ENCODE assay signal across 24 mouse cellular contexts in genomic region chr1:136329426-136329825, GRCm38 (mm10). TPM values are rescaled to one million over a fixed set of nuclear protein-coding genes. Genes with fewer than 3 reads are reported as not detected.
DNase-seq lines count a peak whose midpoint lies in the region; ATAC-seq and TF ChIP-seq lines count a peak whose summit lies in the region.
"Had no signal": no experiment of that assay in that cellular context is flagged by ENCODE, and none has a peak within 500 bp of the region (broad histone marks: within the 10 kb centered on the region; RNA-seq: fewer than 3 reads in every experiment).

No protein-coding gene starts in this region.

- 91% methylated on average over 4 of the region's 4 CpGs for WGBS in embryonic facial prominence, embryonic 11.5 days
- 87% methylated on average over 4 of the region's 4 CpGs for WGBS in embryonic facial prominence, embryonic 10.5 days
- 75% methylated on average over 4 of the region's 4 CpGs for WGBS in lung, adult 2 months

- H3K79me2 ChIP-seq in myocyte (ENCODE audit: control insufficient read depth, insufficient read depth), result peaks cover 83% of the 10 kb centered on the region

- H3K9me3 ChIP-seq in embryonic facial prominence, embryonic 11.5 days (replicated peaks; ENCODE audit: control insufficient read depth, low read length), result no peaks in the 10 kb centered on the region
- H3K9me3 ChIP-seq in embryonic facial prominence, embryonic 10.5 days, result no peaks in the 10 kb centered on the region
- H3K9me3 ChIP-seq: embryonic facial prominence, embryonic 12.5 days; embryonic facial prominence, embryonic 15.5 days; forebrain, embryonic 12.5 days; forebrain, embryonic 15.5 days; heart, embryonic 12.5 days; heart, embryonic 15.5 days; hindbrain, embryonic 10.5 days; hindbrain, embryonic 13.5 days had no signal

- no peak overlapping the region for H3K9ac ChIP-seq in embryonic facial prominence, embryonic 11.5 days (replicated peaks; ENCODE audit: low read length)
- H3K9ac ChIP-seq: embryonic facial prominence, embryonic 12.5 days; embryonic facial prominence, embryonic 15.5 days; forebrain, embryonic 12.5 days; forebrain, embryonic 15.5 days; heart, embryonic 12.5 days; heart, embryonic 15.5 days; hindbrain, embryonic 13.5 days had no signal

- no peak overlapping the region for H3ac ChIP-seq in myocyte (ENCODE audit: control insufficient read depth, insufficient read length)

- no peak for TF ChIP-seq CTCF in lung, adult 2 months (IDR thresholded peaks at IDR 0.05; ENCODE audit: insufficient read depth, low read length)

- 0 out of 2 replicates have a peak, but pooled peaks have one; percentile 44 for ATAC-seq in embryonic facial prominence, embryonic 11.5 days (replicated peaks; ENCODE audit: insufficient number of reproducible peaks, low FRiP score, low TSS enrichment, low read depth)
- ATAC-seq: forebrain, embryonic 15.5 days; intestine, postnatal 0 days had no signal

- no peak overlapping the region for H3K27ac ChIP-seq in embryonic facial prominence, embryonic 11.5 days (replicated peaks; ENCODE audit: low read depth, low read length)
- no peak overlapping the region for H3K27ac ChIP-seq in embryonic facial prominence, embryonic 10.5 days (replicated peaks)
- H3K27ac ChIP-seq: embryonic facial prominence, embryonic 12.5 days; embryonic facial prominence, embryonic 15.5 days; forebrain, embryonic 12.5 days; forebrain, embryonic 15.5 days; heart, embryonic 15.5 days; hindbrain, embryonic 10.5 days; hindbrain, embryonic 13.5 days had no signal

- H3K4me2 ChIP-seq in embryonic facial prominence, embryonic 11.5 days (ENCODE audit: low read depth, low read length), result no peak overlapping the region
- no peak overlapping the region for H3K4me2 ChIP-seq in myocyte (ENCODE audit: low read depth)
- H3K4me2 ChIP-seq: embryonic facial prominence, embryonic 12.5 days; embryonic facial prominence, embryonic 15.5 days; forebrain, embryonic 12.5 days; forebrain, embryonic 15.5 days; heart, embryonic 12.5 days; heart, embryonic 15.5 days; hindbrain, embryonic 13.5 days had no signal

- H3K4me3 ChIP-seq in embryonic facial prominence, embryonic 11.5 days (ENCODE audit: low read depth, low read length), result no peak overlapping the region
- no peak overlapping the region for H3K4me3 ChIP-seq in embryonic facial prominence, embryonic 10.5 days
- H3K4me3 ChIP-seq in myocyte, result no peak overlapping the region
- no peak overlapping the region for H3K4me3 ChIP-seq in lung, adult 2 months (replicated peaks; ENCODE audit: extremely low read depth, low read depth, low read length)
- H3K4me3 ChIP-seq: embryonic facial prominence, embryonic 12.5 days; embryonic facial prominence, embryonic 15.5 days; erythroblast, embryonic 14.5 days; forebrain, embryonic 12.5 days; forebrain, embryonic 15.5 days; heart, embryonic 12.5 days; heart, embryonic 15.5 days; hindbrain, embryonic 10.5 days; hindbrain, embryonic 13.5 days had no signal

- peak; percentile 34 to 57 for DNase-seq in cerebellum, adult 18-20 months
- no peak for DNase-seq in cerebellum, postnatal 14 days
- no peak for DNase-seq in embryonic facial prominence, embryonic 11.5 days (ENCODE audit: low spot score)
- DNase-seq in embryonic facial prominence, embryonic 10.5 days (ENCODE audit: low spot score), result no peak
- DNase-seq in lung, adult 2 months, result no peak
- DNase-seq: adrenal gland, postnatal 10 days; cerebellum, adult 11 months; cerebellum, adult 8-10 months; gastrocnemius, postnatal 25 days; heart, adult 18-20 months; heart, postnatal 10 days; heart, postnatal 36 days; kidney, adult 2 months had no signal

- no peaks in the 10 kb centered on the region for H3K36me3 ChIP-seq in embryonic facial prominence, embryonic 11.5 days (replicated peaks; ENCODE audit: control insufficient read depth, insufficient read depth, low read depth, low read length)
- peaks cover 45% of the 10 kb centered on the region for H3K36me3 ChIP-seq in embryonic facial prominence, embryonic 10.5 days (replicated peaks)
- peaks cover 4% of the 10 kb centered on the region for H3K36me3 ChIP-seq in myocyte (ENCODE audit: control insufficient read depth, insufficient read depth)
- H3K36me3 ChIP-seq: heart, embryonic 15.5 days had no signal

- no peak for TF ChIP-seq POLR2A in myocyte (IDR thresholded peaks at IDR 0.05; ENCODE audit: insufficient read length, low read depth)
- no peak for TF ChIP-seq POLR2A in lung, adult 2 months (IDR thresholded peaks at IDR 0.05; ENCODE audit: borderline replicate concordance, extremely low read depth, low read depth, low read length)

- H3K27me3 ChIP-seq in embryonic facial prominence, embryonic 11.5 days (ENCODE audit: control insufficient read depth, insufficient read depth, low read length), result no peaks in the 10 kb centered on the region
- H3K27me3 ChIP-seq in embryonic facial prominence, embryonic 10.5 days (replicated peaks; ENCODE audit: low read depth, poor library complexity, severe bottlenecking), result no peaks in the 10 kb centered on the region
- H3K27me3 ChIP-seq in myocyte (ENCODE audit: control insufficient read depth, insufficient read depth, insufficient read length), result no peaks in the 10 kb centered on the region
- H3K27me3 ChIP-seq: embryonic facial prominence, embryonic 12.5 days; embryonic facial prominence, embryonic 15.5 days; forebrain, embryonic 12.5 days; forebrain, embryonic 15.5 days; heart, embryonic 12.5 days; heart, embryonic 15.5 days; hindbrain, embryonic 13.5 days had no signal

- no peaks in the 10 kb centered on the region for H3K4me1 ChIP-seq in embryonic facial prominence, embryonic 11.5 days (ENCODE audit: control insufficient read depth, insufficient read depth, low read length)
- H3K4me1 ChIP-seq in embryonic facial prominence, embryonic 10.5 days, result peaks cover 14% of the 10 kb centered on the region
- H3K4me1 ChIP-seq in lung, adult 2 months (ENCODE audit: control insufficient read depth, insufficient read depth, low read length), result peaks cover 10% of the 10 kb centered on the region

TF ChIP-seq in myocyte, 11 proteins besides CTCF, POLR2A, EP300 and RAD21:
- TF ChIP-seq REST (IDR thresholded peaks at IDR 0.05; ENCODE audit: insufficient read depth, insufficient read length) (no peak), USF1 (IDR thresholded peaks at IDR 0.05; ENCODE audit: low read depth) (no peak), MYOG (IDR thresholded peaks at IDR 0.05; ENCODE audit: control insufficient read depth in 1 of 3, insufficient read depth in 1 of 3, insufficient read length in 2 of 3, low read depth in 2 of 3) (peak in 2 of 3 experiments; percentile 33 to 60), MYOD1 (IDR thresholded peaks at IDR 0.05; ENCODE audit: control insufficient read depth in 1 of 3, insufficient read length in 2 of 3, low read depth in 2 of 3) (peak in 1 of 3 experiments; percentile 29), MAX (IDR thresholded peaks at IDR 0.05; ENCODE audit: low read depth) (no peak), SRF (IDR thresholded peaks at IDR 0.05; ENCODE audit: control insufficient read depth, insufficient read length, low read depth) (no peak), E2F4 (IDR thresholded peaks at IDR 0.05; ENCODE audit: insufficient read depth) (no peak), TCF12 (IDR thresholded peaks at IDR 0.05; ENCODE audit: insufficient read depth, poor library complexity, severe bottlenecking) (no peak)

RNA-seq across cellular contexts. Expression of gene Camsap2, which starts 16.5 kb away (rescaled TPM):
- 23.1 and 23.7 TPM in 2 replicates for polyA plus RNA-seq in embryonic facial prominence, embryonic 11.5 days (2014; fragmentation: Nextera tagmentation; extraction: Ambion mirVana)
- polyA plus RNA-seq in embryonic facial prominence, embryonic 10.5 days (2016; fragmentation: Nextera tagmentation; extraction: Ambion mirVana), result 11.4 and 12.4 TPM in 2 replicates
- polyA plus RNA-seq in myocyte (2012; fragmentation: generic; extraction: Trizol), result 6.8 TPM
- polyA plus RNA-seq in lung, adult 2 months (2012; rRNA removed), result 11.6 and 18.7 TPM in 2 replicates

Comparison
In these comparisons a context has a peak if more than half of its experiments do, and no peak if none do; other contexts are left out.
1. DNase-seq: peak in cerebellum, adult 18-20 months (2 of 2); none in cerebellum, postnatal 14 days (0 of 2), embryonic facial prominence, embryonic 11.5 days (single experiment), embryonic facial prominence, embryonic 10.5 days (single experiment) and lung, adult 2 months (single experiment).